Mouse (Mus musculus) heart, embryonic 15.5 days (tissue): Measurements from ENCODE around the gene Tjp2. TPM values are rescaled to one million over a fixed set of nuclear protein-coding genes. Genes with fewer than 3 reads are reported as not detected.

ENCODE experiments used
- ATAC-seq: fragments of 200-750 bp; cut with Nextera tagmentation; replicated peaks from 2 replicates; pipeline ENCODE4 v1.8.0; 2017; ENCODE audit warnings: low read depth, moderate TSS enrichment; ENCODE audit not compliant: insufficient number of reproducible peaks, insufficient read depth, low FRiP score
- H3K27ac ChIP-seq: fragments of 300-500 bp; sonication (generic); 2 replicates; pipeline ENCODE4 v1.5.1; 2015; ENCODE audit warnings: mild to moderate bottlenecking, inconsistent platforms
- H3K27me3 ChIP-seq: fragments of 300-500 bp; sonication (generic); 2 replicates; pipeline ENCODE4 v1.6.1; 2015; ENCODE audit warnings: inconsistent platforms
- H3K36me3 ChIP-seq: fragments of 300-500 bp; sonication (generic); 2 replicates; pipeline ENCODE4 v1.6.1; 2015; ENCODE audit warnings: mild to moderate bottlenecking, inconsistent platforms
- H3K4me1 ChIP-seq: fragments of 300-500 bp; sonication (generic); replicated peaks from 2 replicates; pipeline ENCODE4 v1.6.1; 2015; ENCODE audit warnings: inconsistent platforms
- H3K4me2 ChIP-seq: fragments of 300-500 bp; sonication (generic); 2 replicates; pipeline ENCODE4 v1.6.1; 2015; ENCODE audit warnings: inconsistent platforms, mild to moderate bottlenecking, moderate library complexity
- H3K4me3 ChIP-seq: fragments of 300-500 bp; sonication (generic); 2 replicates; pipeline ENCODE4 v1.5.1; 2015; ENCODE audit warnings: mild to moderate bottlenecking, inconsistent platforms
- H3K9ac ChIP-seq: fragments of 300-500 bp; sonication (generic); 2 replicates; pipeline ENCODE4 v1.6.1; 2015; ENCODE audit warnings: mild to moderate bottlenecking, inconsistent platforms
- H3K9me3 ChIP-seq: fragments of 300-500 bp; sonication (generic); replicated peaks from 2 replicates; pipeline ENCODE4 v1.6.1; 2016; ENCODE audit warnings: inconsistent platforms
- WGBS: fragments of 180-500 bp; shearing (Covaris S2); methylation state at CpG from one replicate; pipeline ENCODE4 v1.1.7; 2015; ENCODE audit warnings: mixed read lengths; 5-methylcytosine and 5-hydroxymethylcytosine counted together
- polyA plus RNA-seq: library from polyadenylated mRNA; unstranded; fragments of >200 nt; fragmentation: Nextera tagmentation; extraction: Ambion mirVana; gene quantifications from 2 replicates; pipeline ENCODE4 v1.2.1, GENCODE M21; 2015

Tjp2 gene
- polyA plus RNA-seq, 1 experiment from 2014 or later = 21.9 TPM

DNA sequence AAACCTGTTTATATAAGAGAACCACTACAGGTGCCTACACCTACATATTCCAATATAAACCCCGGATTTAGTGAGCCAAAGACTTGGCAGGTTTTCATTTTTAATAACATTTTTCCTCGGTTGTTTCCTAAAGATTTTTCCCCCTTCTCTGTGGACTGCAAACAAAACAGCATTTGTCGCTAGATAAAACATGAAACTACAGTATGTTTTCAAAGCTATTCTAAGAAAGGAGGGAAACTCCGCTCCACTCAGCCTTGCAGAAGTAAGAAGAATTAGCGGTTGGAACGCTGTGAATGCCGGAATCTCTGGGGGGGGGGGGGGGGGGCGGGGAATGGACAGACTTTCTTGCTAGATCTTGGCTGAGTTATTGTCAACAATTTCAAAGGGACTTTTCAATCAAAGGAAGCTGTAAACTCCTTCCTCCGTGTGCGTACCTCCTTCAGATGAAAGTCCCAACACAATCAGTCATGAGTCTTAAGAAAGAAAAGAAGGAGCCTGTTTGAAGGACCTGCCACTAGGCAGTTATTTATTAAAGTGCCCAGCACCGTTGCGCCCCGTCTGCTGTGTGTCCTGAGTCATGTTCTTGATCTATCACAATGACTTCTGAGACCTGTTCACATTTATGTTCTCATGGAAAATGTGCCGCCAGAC is 3.9 kb downstream of the Tjp2 start:
- WGBS = 37% methylated on average over 14 of the region's 14 CpGs
- H3K4me2 ChIP-seq = no peak overlapping the region
- H3K27ac ChIP-seq = 0 out of 2 replicates have a peak overlapping the region, but pooled peaks have one; percentile 27
- H3K4me3 ChIP-seq = no peak overlapping the region
- peaks cover 24% of the 10 kb centered on the region for H3K4me1 ChIP-seq
- H3K9ac ChIP-seq = no peak overlapping the region
- ATAC-seq = no peak
- H3K9me3 ChIP-seq = no peaks in the 10 kb centered on the region
- no peaks in the 10 kb centered on the region for H3K27me3 ChIP-seq
- no peaks in the 10 kb centered on the region for H3K36me3 ChIP-seq

DNA sequence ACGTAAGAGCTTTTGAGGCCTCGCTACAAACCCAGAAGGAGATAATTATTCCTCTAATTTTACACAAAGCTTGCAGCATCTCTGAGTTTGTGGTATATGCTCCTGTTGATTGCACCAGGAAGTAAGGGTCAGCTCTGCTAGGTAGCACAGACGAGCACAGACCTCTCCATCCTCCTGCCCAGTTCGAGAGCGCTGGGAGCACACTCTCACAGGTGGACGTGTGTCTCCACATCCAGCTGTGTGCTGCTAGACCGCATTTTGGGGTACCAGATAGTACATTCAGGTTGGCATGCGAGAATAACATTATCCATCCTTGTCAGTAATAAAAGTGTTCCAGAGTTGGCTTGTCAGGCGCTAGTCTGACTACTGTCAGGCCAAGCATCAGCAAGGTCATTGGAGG is 5.8 kb downstream of the Tjp2 start:
- Histone ChIP-seq H3K4me2 (no peak overlapping the region), H3K9ac (no peak overlapping the region), H3K36me3 (no peaks in the 10 kb centered on the region), H3K4me1 (peaks cover 18% of the 10 kb centered on the region), H3K9me3 (no peaks in the 10 kb centered on the region), H3K4me3 (no peak overlapping the region), H3K27ac (no peak overlapping the region), H3K27me3 (no peaks in the 10 kb centered on the region)
- ATAC-seq = no peak
- 68% methylated on average over 9 of the region's 9 CpGs for WGBS

DNA sequence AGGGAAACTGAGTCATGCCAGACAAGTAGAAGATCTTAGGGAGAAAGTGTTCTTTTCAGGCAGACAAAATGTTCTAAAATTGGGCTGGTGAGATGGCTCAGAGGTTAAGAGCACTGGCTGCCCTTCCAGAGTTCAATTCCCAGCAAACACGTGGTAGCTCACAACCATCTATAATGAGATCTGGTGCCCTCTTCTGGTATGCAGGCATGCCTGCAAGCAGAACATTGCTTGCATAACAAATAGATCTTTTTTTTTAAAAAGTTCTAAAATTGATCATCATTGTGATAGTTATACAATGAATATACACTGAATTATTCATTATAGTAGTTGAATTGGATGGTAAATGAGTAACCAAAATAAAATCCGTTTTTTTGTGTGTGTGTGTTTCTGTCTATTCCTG is 6.5 kb downstream of the Tjp2 start:
- Histone ChIP-seq H3K4me1 (peaks cover 18% of the 10 kb centered on the region), H3K9ac (no peak overlapping the region), H3K27ac (no peak overlapping the region), H3K4me2 (no peak overlapping the region), H3K27me3 (no peaks in the 10 kb centered on the region), H3K4me3 (no peak overlapping the region), H3K9me3 (no peaks in the 10 kb centered on the region), H3K36me3 (no peaks in the 10 kb centered on the region)
- WGBS = 38% methylated on average over 2 of the region's 2 CpGs
- no peak for ATAC-seq

DNA sequence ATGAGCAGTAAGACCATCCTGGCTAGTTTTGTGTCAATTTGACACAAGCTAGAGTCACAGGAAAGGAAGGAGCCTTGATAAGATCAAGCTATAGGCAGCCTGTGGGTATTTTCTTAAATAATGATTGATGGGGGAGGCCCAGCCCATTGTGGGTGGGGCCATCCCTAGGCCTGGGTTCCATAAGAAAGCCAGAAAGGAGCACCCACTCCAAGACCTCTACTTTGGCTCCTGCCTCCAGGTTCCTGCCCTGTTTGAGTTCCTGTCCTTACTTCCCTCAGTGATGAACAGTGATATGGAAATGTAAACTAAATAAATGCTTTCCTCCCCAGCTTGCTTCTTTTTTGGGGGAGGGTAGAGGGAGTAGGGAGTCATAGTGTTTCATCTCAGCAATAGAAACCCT is 7.0 kb downstream of the Tjp2 start:
- H3K9me3 ChIP-seq = no peaks in the 10 kb centered on the region
- H3K4me3 ChIP-seq = no peak overlapping the region
- H3K9ac ChIP-seq = no peak overlapping the region
- H3K36me3 ChIP-seq = no peaks in the 10 kb centered on the region
- ATAC-seq = no peak
- H3K27me3 ChIP-seq = no peaks in the 10 kb centered on the region
- no peak overlapping the region for H3K4me2 ChIP-seq
- H3K4me1 ChIP-seq = peaks cover 22% of the 10 kb centered on the region
- no peak overlapping the region for H3K27ac ChIP-seq

DNA sequence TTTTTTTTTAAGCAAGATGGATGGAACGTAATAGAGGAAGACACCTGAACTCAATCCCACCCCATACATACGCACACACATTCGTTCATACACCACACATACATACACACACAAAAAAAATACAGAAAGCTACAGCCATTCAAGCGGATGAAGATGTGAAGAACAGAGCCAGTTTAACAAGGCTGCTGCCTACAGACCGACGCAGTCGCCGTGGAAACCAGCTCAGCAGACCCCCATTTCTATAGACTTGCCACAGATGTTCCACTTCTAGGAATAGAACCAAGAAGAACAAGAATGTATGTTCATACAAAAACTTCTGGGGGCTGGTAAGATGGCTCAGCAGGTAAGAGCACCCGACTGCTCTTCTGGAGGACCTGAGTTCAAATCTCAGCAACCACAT is 8.1 kb downstream of the Tjp2 start:
- 92% methylated on average over 9 of the region's 9 CpGs for WGBS
- Histone ChIP-seq H3K36me3 (no peaks in the 10 kb centered on the region), H3K27me3 (no peaks in the 10 kb centered on the region), H3K9ac (no peak overlapping the region), H3K27ac (no peak overlapping the region), H3K9me3 (no peaks in the 10 kb centered on the region), H3K4me1 (peaks cover 33% of the 10 kb centered on the region), H3K4me3 (no peak overlapping the region), H3K4me2 (no peak overlapping the region)
- ATAC-seq = no peak

DNA sequence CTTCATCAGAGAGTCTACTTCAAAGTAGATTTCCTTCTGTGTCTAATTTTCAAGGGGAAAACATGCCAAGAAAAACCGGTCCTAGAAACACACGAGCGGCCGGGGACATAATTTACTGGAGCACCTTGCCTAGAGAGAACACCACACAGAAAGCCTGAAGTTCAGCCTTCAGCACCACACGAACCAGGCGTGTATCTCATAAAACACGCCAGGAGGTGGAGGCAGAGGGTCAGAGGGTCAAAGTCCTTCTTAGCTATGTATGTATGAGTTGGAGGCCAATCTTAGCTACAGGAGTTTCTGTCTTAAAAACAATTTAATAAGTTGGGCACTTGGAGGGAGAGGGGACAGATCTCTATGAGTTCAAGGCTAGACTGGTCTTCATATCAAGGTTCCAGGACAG is 9.9 kb downstream of the Tjp2 start:
- H3K27me3 ChIP-seq = no peaks in the 10 kb centered on the region
- 78% methylated on average over 7 of the region's 7 CpGs for WGBS
- H3K9me3 ChIP-seq = no peaks in the 10 kb centered on the region
- H3K27ac ChIP-seq = no peak overlapping the region
- no peak overlapping the region for H3K4me2 ChIP-seq
- H3K4me3 ChIP-seq = no peak overlapping the region
- peaks cover 44% of the 10 kb centered on the region for H3K4me1 ChIP-seq
- H3K9ac ChIP-seq = no peak overlapping the region
- ATAC-seq = no peak
- no peaks in the 10 kb centered on the region for H3K36me3 ChIP-seq

DNA sequence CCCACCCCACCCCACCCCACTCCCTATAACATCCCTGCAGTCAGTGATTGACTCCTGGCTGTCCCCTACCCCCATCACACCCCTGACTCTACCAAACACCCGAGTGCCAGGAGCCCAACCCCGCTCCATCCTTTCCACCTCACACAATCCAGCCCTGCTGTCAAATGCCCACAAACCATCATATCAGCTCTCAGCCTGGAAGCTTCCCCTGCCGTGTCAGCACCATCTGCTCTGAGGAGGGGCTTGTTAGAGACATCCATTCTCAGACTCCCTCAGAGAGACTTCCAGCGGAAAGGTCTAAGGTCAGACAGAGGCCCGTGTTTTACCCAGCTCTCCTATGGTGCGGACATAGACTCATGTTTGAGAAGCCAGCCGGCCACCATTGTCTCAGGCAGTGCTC is 11.5 kb downstream of the Tjp2 start:
- Histone ChIP-seq H3K9ac (no peak overlapping the region), H3K4me2 (0 out of 2 replicates have a peak overlapping the region, but pooled peaks have one; percentile 16), H3K36me3 (no peaks in the 10 kb centered on the region), H3K9me3 (no peaks in the 10 kb centered on the region), H3K27ac (peak overlapping the region; percentile 77), H3K27me3 (no peaks in the 10 kb centered on the region), H3K4me1 (peaks cover 40% of the 10 kb centered on the region), H3K4me3 (no peak overlapping the region)
- ATAC-seq = 0 out of 2 replicates have a peak, but pooled peaks have one; percentile 18
- 29% methylated on average over 7 of the region's 7 CpGs for WGBS

DNA sequence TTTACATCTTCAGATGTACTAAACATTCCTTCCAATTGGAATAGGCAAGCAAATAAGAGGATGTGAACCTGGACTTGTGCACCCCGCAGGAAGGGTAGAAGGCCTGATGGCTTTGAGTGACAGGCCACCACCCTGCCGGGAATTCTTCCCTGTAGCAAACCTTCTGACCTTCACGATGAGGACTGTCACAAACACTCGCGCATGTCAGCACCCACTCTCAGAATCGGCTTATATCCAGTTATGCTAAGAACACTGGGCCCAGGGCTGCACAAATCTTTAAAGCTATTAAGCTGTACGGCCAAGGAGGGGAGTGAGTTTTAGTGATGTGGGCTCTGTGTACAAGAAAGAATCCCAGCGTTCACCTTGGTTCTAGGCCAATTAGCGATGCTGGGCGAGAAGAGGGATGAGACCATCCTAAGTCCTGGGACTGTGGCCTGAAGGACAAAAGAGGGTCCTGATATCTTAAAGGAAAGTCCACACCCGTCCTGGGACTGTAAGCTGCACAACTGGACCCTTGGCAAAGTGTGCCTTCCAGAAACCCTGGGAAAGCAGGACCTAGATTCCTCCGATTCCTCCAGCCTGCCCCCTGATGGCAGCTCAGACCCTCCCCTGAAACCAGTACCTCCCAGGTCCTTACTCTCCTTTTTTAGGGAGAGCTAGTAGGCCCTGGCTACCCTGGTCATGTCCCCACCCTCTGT is 12.1 kb downstream of the Tjp2 start:
- no peak overlapping the region for H3K9ac ChIP-seq
- 35% methylated on average over 12 of the region's 12 CpGs for WGBS
- H3K4me2 ChIP-seq = peak overlapping the region; percentile 16; the same call in 1 of the 2 replicates
- no peaks in the 10 kb centered on the region for H3K9me3 ChIP-seq
- no peak overlapping the region for H3K4me3 ChIP-seq
- H3K36me3 ChIP-seq = no peaks in the 10 kb centered on the region
- peak overlapping the region; percentile 77 for H3K27ac ChIP-seq
- H3K27me3 ChIP-seq = no peaks in the 10 kb centered on the region
- peaks cover 40% of the 10 kb centered on the region for H3K4me1 ChIP-seq
- ATAC-seq = peak; percentile 73

DNA sequence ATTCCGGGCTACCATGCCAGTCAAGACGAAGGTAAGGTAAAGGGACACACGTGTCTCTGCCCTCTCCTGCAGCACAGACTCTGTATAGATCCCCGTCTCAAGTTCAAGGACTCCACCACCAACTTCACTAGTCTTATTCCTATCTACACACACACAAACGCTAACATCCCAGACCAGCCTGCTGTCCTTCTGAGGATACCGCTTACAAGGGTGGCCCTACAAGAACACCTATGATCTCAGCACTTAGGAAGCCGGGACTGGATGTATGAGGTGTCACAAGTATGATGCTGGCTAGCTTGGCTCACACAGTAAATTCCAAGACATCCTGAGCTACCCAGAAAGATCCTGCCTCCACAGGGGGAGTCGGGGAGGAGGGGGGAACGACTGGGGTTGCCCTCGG is 13.7 kb downstream of the Tjp2 start:
- Histone ChIP-seq H3K27ac (no peak overlapping the region), H3K9me3 (no peaks in the 10 kb centered on the region), H3K9ac (no peak overlapping the region), H3K4me3 (no peak overlapping the region), H3K27me3 (no peaks in the 10 kb centered on the region), H3K36me3 (no peaks in the 10 kb centered on the region), H3K4me2 (no peak overlapping the region), H3K4me1 (peaks cover 40% of the 10 kb centered on the region)
- WGBS = 62% methylated on average over 10 of the region's 10 CpGs
- no peak for ATAC-seq

DNA sequence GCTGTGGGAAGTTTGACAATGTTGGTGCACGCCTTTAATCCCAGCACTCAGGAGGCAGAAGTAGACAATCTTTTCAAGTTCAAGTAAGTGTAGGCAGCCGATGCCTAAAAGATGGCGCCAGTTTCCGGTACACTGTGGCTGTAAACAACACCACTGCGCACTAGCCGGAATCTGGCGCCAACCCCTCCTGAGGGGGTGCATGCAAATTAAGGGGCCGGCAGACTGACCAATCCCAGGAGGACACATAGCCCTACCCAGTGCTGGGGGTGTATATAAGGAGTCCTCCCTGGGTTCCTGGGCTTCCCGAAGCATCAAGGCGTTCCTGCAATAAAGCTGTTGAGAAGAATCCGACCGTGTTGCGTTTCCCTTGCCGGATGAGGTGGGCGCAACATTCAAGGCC is 15.3 kb downstream of the Tjp2 start:
- H3K9me3 ChIP-seq = no peaks in the 10 kb centered on the region
- ATAC-seq = no peak
- no peak overlapping the region for H3K4me3 ChIP-seq
- no peaks in the 10 kb centered on the region for H3K36me3 ChIP-seq
- peaks cover 36% of the 10 kb centered on the region for H3K4me1 ChIP-seq
- 94% methylated on average over 15 of the region's 15 CpGs for WGBS
- H3K4me2 ChIP-seq = no peak overlapping the region
- H3K9ac ChIP-seq = no peak overlapping the region
- no peaks in the 10 kb centered on the region for H3K27me3 ChIP-seq
- no peak overlapping the region for H3K27ac ChIP-seq

DNA sequence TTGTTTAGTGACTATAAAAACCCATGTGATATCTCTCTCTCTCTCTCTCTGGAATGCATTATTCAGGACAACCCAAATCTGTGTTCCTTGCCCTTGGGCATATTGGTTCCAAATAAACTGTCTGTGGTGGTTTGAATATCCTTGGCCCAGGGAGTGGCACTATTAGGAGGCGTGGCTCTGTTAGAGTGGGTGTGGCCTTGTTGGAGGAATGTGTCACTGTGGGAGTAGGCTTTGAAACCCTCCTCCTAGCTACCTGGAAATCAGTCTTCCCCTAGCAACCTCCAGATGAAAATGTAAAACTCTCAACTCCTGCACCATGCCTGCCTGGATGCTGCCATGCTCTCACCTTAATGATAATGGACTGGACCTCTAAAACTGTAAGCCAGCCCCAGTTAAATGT is 16.9 kb downstream of the Tjp2 start:
- WGBS = 78% methylated on average over 1 of the region's 1 CpGs
- no peak overlapping the region for H3K4me2 ChIP-seq
- no peak overlapping the region for H3K4me3 ChIP-seq

DNA sequence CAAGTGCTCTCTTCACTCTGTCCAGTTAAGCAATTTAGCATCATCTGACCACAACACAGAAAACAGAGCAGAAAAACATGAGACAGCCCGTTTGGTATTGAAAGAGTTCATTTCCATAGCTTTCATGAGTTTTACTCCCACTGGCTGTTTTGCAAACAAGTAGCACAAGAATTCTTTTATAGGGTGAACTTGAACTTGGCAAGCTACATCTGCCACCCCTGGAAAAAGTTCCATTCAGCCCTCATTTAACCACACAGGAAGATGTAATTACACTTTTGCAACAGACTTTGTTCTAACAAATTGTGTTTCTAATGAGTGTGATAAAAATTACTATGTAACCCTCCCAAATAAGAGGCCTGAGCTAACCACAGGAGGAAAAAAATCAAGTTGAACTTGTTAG is 19.8 kb downstream of the Tjp2 start:
- no peaks in the 10 kb centered on the region for H3K9me3 ChIP-seq
- no peak overlapping the region for H3K9ac ChIP-seq
- no peaks in the 10 kb centered on the region for H3K27me3 ChIP-seq
- 38% methylated on average over 1 of the region's 1 CpGs for WGBS
- no peaks in the 10 kb centered on the region for H3K36me3 ChIP-seq
- ATAC-seq = no peak
- H3K4me2 ChIP-seq = no peak overlapping the region
- H3K4me1 ChIP-seq = no peaks in the 10 kb centered on the region
- no peak overlapping the region for H3K27ac ChIP-seq
- no peak overlapping the region for H3K4me3 ChIP-seq

More for the DNA sequence above, 16.9 kb downstream of the Tjp2 start:
- no peak overlapping the region for H3K9ac ChIP-seq
- H3K27ac ChIP-seq = no peak overlapping the region
- ATAC-seq = no peak
- H3K9me3 ChIP-seq = no peaks in the 10 kb centered on the region
- H3K4me1 ChIP-seq = peaks cover 27% of the 10 kb centered on the region
- no peaks in the 10 kb centered on the region for H3K27me3 ChIP-seq
- H3K36me3 ChIP-seq = no peaks in the 10 kb centered on the region
